Mouse (Mus musculus): ENCODE results near the gene Folr1.

Folr1 gene

GRCm38 (mm10) chr7:101870629-101871028, at the start of gene Folr1:
Gene Folr1 (minus strand): TSS chr7:101870788.
- DNase-seq (ENCODE audit: low spot score in 2 of 2) = no peak

DNA sequence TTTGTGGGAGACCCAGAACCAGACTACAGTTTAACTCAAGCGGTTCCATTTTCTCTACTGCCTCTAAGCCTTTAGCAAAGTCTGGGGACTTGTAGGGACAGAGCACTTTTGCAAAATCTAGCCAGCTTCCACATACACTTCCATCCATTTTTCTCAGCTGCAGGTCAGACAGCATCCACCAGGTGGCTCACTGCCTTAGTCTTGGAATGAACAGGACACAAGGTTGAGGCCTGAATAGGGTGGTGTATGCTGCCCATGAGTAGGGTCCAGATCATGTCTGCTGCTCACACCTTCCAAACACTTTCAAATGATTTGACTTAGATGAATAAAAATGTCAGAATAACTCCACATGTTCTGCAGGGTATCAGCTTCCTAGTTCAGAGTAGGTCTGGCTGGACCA, 47.5 kb upstream of the Folr1 start:
- peak in 1 of 2 experiments; percentile 37 for DNase-seq (ENCODE audit: low spot score in 2 of 2)

DNA sequence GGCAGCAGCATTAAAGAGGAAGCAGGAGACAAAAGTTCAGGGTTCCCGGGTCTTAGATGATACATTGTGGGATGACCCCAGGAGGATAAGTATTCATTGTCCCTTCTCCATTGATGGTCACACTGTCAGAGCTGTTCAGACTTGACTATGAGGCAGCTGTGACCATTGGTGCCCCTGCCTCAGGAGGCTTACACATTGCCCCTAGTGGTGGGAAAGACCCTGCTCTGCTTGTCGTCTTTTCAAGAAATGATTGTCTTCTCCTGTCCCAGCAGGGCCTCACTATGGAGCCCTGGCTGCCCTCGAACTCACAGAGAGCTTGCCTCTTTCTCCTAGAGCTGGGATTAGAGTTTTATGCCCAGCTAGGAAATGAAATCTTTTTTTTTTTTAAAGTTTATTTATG, 41.4 kb upstream of the Folr1 start:
- DNase-seq (ENCODE audit: low spot score in 2 of 2) = no peak

- DNase-seq (ENCODE audit: low spot score in 2 of 2) = no peak
Observed at GRCm38 (mm10) chr7:101910138-101910537, 39.5 kb upstream of the Folr1 start.

- DNase-seq (ENCODE audit: low spot score in 2 of 2) = no peak
Observed at GRCm38 (mm10) chr7:101908367-101908766, 37.8 kb upstream of the Folr1 start.

DNA sequence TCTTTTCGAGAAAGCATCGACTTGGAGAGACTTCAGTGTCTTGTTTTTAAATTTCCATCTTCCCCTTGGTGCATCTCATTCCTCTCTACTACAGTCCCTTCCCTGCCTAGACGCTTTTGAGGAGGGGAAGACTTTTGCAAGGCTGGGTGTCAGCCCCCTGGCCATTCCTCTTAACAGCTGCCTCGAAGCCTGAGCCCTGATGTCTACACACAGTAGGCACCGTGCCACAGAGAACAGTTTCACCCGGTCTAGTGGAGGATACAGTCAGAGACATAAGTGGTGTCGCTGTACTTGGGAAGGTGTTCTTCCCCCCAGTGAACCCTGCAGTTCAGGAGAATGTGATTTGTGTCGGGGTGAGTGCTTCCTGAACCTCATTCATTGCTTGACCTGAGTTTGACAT, 36.1 kb upstream of the Folr1 start:
- no peak for DNase-seq (ENCODE audit: low spot score in 2 of 2)

- no peak for DNase-seq (ENCODE audit: low spot score in 2 of 2)
Observed at GRCm38 (mm10) chr7:101906287-101906681, 35.7 kb upstream of the Folr1 start, which contains the start of gene Tomt. Gene Tomt (minus strand): TSS chr7:101906359.

- peak; percentile 99 to 100 for DNase-seq (ENCODE audit: low spot score in 2 of 2)
Observed at GRCm38 (mm10) chr7:101905561-101906286, 35.1 kb upstream of the Folr1 start, which contains the start of gene Lamtor1. Gene Lamtor1 (plus strand): TSS chr7:101905904.

DNA sequence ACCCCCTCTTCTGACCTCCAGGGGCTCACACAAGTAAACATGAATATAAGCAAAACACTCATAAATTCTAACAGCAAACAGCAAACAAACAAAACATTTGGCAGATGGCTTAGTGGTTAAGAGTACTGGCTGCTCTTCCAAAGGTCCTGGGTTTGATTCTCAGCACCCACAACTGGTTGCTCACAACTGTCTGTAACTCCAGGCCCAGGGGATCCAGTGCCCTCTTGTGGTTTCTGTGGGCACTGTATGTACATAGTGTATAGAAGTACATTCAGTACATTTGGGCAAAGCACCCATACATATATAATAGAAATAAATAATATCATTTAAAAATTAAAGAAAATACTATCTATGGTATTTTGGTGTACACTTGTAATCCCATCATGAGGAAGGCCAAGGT, 32.3 kb upstream of the Folr1 start:
- no peak for DNase-seq (ENCODE audit: low spot score in 2 of 2)

GRCm38 (mm10) chr7:101901969-101902368, 31.4 kb upstream of the Folr1 start:
- DNase-seq (ENCODE audit: low spot score in 2 of 2) = no peak

DNA sequence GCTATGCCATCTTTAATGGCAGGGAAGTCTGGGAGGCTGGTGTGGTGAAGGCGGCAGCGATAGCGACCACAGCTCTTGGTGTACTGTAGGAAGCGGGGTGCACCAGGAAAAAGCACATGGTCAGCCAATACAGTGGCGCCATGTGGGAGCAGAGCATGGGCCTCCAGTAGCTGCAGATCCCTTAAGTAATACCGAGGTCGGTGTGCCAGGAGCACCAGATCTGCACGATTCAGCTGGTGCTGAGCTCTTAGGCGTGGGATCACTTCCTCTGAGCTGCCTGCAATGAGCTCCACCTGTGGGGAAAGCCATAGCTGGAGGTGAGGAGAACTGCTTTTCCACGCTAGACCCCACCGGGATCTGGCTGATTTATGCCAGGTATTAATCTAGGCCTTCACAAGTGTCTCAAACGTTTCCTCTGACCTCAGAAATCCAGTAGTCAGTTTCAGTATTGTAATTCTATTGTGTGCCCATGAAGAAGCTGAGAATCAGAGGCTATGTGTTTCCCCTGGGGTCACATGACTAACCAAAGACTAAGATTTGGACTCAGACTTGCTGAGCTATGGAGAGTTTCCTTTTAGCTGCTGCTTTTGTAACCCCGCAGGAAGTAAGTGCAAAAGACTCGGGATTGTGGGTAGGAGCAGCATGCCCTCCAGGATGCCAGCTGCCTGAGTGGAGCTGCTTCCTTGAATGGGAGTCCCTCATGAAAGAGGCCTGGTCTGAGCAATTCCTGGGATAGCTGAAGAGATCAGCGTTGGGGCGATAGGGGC, 29.9 kb upstream of the Folr1 start:
- DNase-seq (ENCODE audit: low spot score in 2 of 2) = no peak

GRCm38 (mm10) chr7:101896104-101897066, 25.8 kb upstream of the Folr1 start:
- peak; percentile 94 to 95 for DNase-seq (ENCODE audit: low spot score in 2 of 2)

DNA sequence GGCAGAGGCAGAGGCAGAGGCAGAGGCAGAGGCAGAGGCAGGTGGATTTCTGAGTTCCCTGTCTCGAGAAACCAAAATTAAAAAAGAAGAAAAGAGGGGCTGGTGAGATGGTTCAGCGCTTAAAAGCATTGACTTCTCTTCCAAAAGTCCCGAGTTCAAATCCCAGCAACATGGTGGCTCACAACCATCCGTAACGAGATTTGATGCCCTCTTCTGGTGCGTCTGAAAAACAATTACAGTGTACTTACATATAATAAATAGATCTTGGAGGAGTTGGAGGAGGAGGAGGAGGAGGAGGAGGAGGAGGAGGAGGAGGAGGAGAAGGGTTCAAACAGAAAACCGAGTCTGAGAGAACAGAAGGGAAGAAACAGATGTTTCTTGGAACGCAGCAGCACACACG, 25.1 kb upstream of the Folr1 start:
- no peak for DNase-seq (ENCODE audit: low spot score in 2 of 2)

GRCm38 (mm10) chr7:101888460-101888859, 17.9 kb upstream of the Folr1 start:
- DNase-seq (ENCODE audit: low spot score in 2 of 2) = no peak

GRCm38 (mm10) chr7:101886274-101886673, 15.7 kb upstream of the Folr1 start:
- DNase-seq (ENCODE audit: low spot score in 2 of 2) = no peak

DNA sequence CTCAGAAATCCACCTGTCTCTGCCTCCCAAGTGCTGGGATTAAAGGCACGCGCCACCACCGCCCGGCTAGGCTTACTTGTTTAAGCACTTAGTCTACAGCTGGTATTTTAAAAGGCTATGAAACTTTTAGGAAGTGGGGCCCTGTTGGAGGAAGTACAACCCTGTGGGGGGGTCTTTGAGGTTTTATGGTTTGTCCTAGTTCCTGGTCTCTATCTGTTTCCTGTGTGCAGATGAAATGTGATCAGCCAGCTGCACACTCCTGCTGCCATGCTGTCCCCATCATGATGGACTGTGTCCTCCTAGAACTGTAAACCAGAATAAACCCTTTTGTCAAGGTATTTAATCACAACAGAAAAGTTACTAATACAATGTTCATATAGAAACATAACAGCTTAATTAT, 13.6 kb upstream of the Folr1 start:
- DNase-seq (ENCODE audit: low spot score in 2 of 2) = no peak

DNA sequence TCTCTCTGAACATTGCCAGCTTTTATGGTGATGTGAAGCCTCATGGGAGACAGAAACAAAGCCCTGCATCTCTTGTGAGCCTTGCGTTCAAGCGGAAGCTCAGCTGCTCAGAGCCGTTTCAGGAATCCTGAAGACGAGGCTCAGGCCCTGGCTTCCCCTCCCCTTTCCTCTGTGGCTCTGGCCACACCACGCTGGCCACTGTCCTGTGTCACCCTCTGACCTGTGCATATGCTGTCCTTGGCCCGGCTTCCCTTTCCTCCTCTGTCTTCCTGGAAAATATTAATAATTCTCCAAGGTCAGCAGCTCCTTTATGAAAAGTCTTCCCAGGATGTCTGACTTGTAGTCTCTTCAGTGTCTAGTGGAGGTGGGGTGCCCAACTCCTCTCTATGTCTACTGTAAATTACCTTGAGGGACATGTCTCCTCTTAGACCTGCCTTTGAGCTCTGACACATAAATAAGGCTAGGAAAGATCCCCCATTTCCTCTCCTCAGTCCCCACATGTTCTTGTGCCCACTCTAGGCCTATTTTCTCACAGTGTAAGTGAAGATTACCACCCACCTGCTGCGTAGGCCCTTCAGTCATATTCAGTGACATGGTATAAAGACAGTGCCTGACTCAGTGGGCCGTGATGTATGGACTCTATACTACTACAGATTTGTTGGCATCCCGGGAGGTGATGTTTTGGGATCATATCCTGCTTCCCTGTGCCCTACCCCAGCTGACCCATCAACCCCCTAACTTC, 12.0 kb upstream of the Folr1 start:
- no peak for DNase-seq (ENCODE audit: low spot score in 2 of 2)

- no peak for DNase-seq (ENCODE audit: low spot score in 2 of 2)
Observed at GRCm38 (mm10) chr7:101880855-101881254, 10.3 kb upstream of the Folr1 start.

GRCm38 (mm10) chr7:101875978-101876377, 5.4 kb upstream of the Folr1 start:
- no peak for DNase-seq (ENCODE audit: low spot score in 2 of 2)

- DNase-seq (ENCODE audit: low spot score in 2 of 2) = no peak
Observed at GRCm38 (mm10) chr7:101871296-101871695, 708 bp upstream of the Folr1 start.

- DNase-seq (ENCODE audit: low spot score in 2 of 2) = no peak
Observed at GRCm38 (mm10) chr7:101869163-101869500, 1.5 kb downstream of the Folr1 start.

All from urinary bladder, postnatal 4 days (tissue).